Mouse (Mus musculus): Measurements from ENCODE around the gene Nadk. TPM values are rescaled to one million over a fixed set of nuclear protein-coding genes. Genes with fewer than 3 reads are reported as not detected.

The Nadk gene
- polyA plus RNA-seq, 1 experiment from 2014 or later, result 117 TPM

DNA sequence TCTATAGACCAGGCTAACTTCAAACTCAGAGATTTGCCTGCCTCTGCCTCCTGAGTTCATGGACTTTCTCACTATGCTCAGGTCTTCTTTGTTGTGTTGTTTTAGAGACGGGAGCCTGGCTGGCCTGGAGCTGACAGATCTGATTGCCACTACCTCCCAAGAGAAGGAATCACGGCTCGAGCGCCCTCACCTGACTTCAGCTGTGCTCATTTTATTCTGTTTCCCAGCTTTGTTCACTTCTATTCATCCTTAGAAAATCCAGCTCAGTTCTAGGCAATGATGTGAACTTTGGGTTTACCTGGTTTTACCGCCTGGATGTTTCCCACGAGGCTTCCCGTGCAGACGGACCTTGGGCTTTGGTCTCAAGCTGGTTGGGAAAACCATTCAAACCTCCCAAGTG, 13.3 kb downstream of the Nadk start:
- Histone ChIP-seq H3K9me3 (ENCODE audit: control insufficient read depth, low read length) (no peaks in the 10 kb centered on the region), H3K4me1 (replicated peaks; ENCODE audit: control insufficient read depth, insufficient read depth, low read length) (peaks cover 13% of the 10 kb centered on the region), H3K27ac (ENCODE audit: low read depth, low read length) (no peak overlapping the region), H3K36me3 (ENCODE audit: control insufficient read depth, insufficient read depth, low read length) (peaks cover 3% of the 10 kb centered on the region; the same call in 1 of the 2 replicates), H3K4me2 (no peak overlapping the region), H3K27me3 (replicated peaks; ENCODE audit: control insufficient read depth, insufficient read depth, low read length) (no peaks in the 10 kb centered on the region), H3K4me3 (ENCODE audit: low read depth, low read length) (no peak overlapping the region), H3K9ac (ENCODE audit: low read depth, low read length) (no peak overlapping the region)
- WGBS, result 89% methylated on average over 8 of the region's 8 CpGs
- no peak for ATAC-seq (replicated peaks; ENCODE audit: low FRiP score)
- no peak for DNase-seq (ENCODE audit: low spot score)

DNA sequence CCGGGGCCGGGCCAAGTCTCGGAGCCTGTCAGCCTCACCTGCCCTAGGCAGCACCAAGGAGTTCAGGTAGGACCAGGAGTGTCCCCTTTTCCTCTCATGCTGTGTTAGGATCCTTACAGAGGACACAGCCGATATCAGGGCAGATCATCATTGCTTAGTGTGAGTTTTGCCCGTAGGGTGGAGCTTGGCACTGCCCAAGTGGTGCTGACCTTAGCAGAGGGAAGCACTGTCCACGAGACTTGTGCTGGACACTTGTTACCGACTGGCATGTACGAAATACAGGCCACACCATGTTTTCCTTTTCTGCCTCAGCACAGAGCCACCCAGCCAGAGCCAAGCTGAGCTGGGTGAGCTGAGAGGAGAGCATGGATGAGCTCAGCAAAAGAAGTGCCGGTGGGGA, 15.0 kb downstream of the Nadk start:
- H3K9ac ChIP-seq (ENCODE audit: low read depth, low read length), result no peak overlapping the region
- ATAC-seq (replicated peaks; ENCODE audit: low FRiP score), result no peak
- no peaks in the 10 kb centered on the region for H3K27me3 ChIP-seq (replicated peaks; ENCODE audit: control insufficient read depth, insufficient read depth, low read length)
- no peak overlapping the region for H3K4me2 ChIP-seq
- H3K4me1 ChIP-seq (replicated peaks; ENCODE audit: control insufficient read depth, insufficient read depth, low read length), result peaks cover 7% of the 10 kb centered on the region
- H3K27ac ChIP-seq (ENCODE audit: low read depth, low read length), result no peak overlapping the region
- H3K9me3 ChIP-seq (ENCODE audit: control insufficient read depth, low read length), result no peaks in the 10 kb centered on the region
- DNase-seq (ENCODE audit: low spot score), result no peak
- WGBS, result 87% methylated on average over 9 of the region's 9 CpGs
- H3K36me3 ChIP-seq (ENCODE audit: control insufficient read depth, insufficient read depth, low read length), result peaks cover 5% of the 10 kb centered on the region; the same call in 1 of the 2 replicates
- H3K4me3 ChIP-seq (ENCODE audit: low read depth, low read length), result no peak overlapping the region

DNA sequence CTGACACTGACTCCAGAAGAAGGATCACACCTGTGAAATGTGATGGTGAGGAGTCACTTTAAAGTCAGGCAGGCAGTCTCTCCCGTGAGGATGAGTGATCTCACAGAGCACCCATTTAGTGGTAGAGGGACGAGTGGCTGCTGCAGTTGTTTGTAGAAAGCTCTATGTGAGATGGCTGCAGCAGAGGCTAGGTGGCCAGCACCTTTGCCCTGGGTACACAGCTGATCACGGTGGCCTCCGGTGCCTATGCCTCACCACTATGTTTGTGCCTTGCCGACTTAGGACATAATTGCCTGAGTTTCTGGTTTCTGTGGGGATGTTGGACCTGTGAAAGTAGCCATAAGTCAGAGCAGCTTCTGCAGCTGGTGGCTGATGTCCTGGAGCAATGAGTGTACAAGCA, 15.6 kb downstream of the Nadk start:
- DNase-seq (ENCODE audit: low spot score) (no peak), ATAC-seq (replicated peaks; ENCODE audit: low FRiP score) (no peak)
- no peaks in the 10 kb centered on the region for H3K9me3 ChIP-seq (ENCODE audit: control insufficient read depth, low read length)
- H3K36me3 ChIP-seq (ENCODE audit: control insufficient read depth, insufficient read depth, low read length), result peaks cover 5% of the 10 kb centered on the region; the same call in 1 of the 2 replicates
- 81% methylated on average over 5 of the region's 5 CpGs for WGBS
- H3K4me2 ChIP-seq, result no peak overlapping the region
- H3K9ac ChIP-seq (ENCODE audit: low read depth, low read length), result no peak overlapping the region
- H3K4me1 ChIP-seq (replicated peaks; ENCODE audit: control insufficient read depth, insufficient read depth, low read length), result peaks cover 7% of the 10 kb centered on the region
- no peaks in the 10 kb centered on the region for H3K27me3 ChIP-seq (replicated peaks; ENCODE audit: control insufficient read depth, insufficient read depth, low read length)
- no peak overlapping the region for H3K4me3 ChIP-seq (ENCODE audit: low read depth, low read length)
- H3K27ac ChIP-seq (ENCODE audit: low read depth, low read length), result no peak overlapping the region

- Histone ChIP-seq H3K4me2 (no peak overlapping the region), H3K27ac (ENCODE audit: low read depth, low read length) (no peak overlapping the region), H3K9me3 (ENCODE audit: control insufficient read depth, low read length) (no peaks in the 10 kb centered on the region), H3K4me1 (replicated peaks; ENCODE audit: control insufficient read depth, insufficient read depth, low read length) (peaks cover 6% of the 10 kb centered on the region), H3K36me3 (ENCODE audit: control insufficient read depth, insufficient read depth, low read length) (peaks cover 5% of the 10 kb centered on the region; the same call in 1 of the 2 replicates), H3K9ac (ENCODE audit: low read depth, low read length) (no peak overlapping the region), H3K4me3 (ENCODE audit: low read depth, low read length) (no peak overlapping the region), H3K27me3 (replicated peaks; ENCODE audit: control insufficient read depth, insufficient read depth, low read length) (no peaks in the 10 kb centered on the region)
- no peak for DNase-seq (ENCODE audit: low spot score)
- 86% methylated on average over 7 of the region's 7 CpGs for WGBS
- ATAC-seq (replicated peaks; ENCODE audit: low FRiP score), result no peak
Observed at GRCm38 (mm10) chr4:155578336-155579125, 16.4 kb downstream of the Nadk start.

- ATAC-seq (replicated peaks; ENCODE audit: low FRiP score) (no peak), DNase-seq (ENCODE audit: low spot score) (no peak)
- Histone ChIP-seq H3K4me3 (ENCODE audit: low read depth, low read length) (no peak overlapping the region), H3K36me3 (ENCODE audit: control insufficient read depth, insufficient read depth, low read length) (peaks cover 13% of the 10 kb centered on the region; the same call in 1 of the 2 replicates), H3K4me1 (replicated peaks; ENCODE audit: control insufficient read depth, insufficient read depth, low read length) (no peaks in the 10 kb centered on the region), H3K27me3 (replicated peaks; ENCODE audit: control insufficient read depth, insufficient read depth, low read length) (no peaks in the 10 kb centered on the region), H3K4me2 (no peak overlapping the region), H3K27ac (ENCODE audit: low read depth, low read length) (no peak overlapping the region), H3K9me3 (ENCODE audit: control insufficient read depth, low read length) (no peaks in the 10 kb centered on the region), H3K9ac (ENCODE audit: low read depth, low read length) (no peak overlapping the region)
- WGBS, result 65% methylated on average over 1 of the region's 1 CpGs
Observed at GRCm38 (mm10) chr4:155580420-155580819, 18.2 kb downstream of the Nadk start.

- peaks cover 16% of the 10 kb centered on the region for H3K36me3 ChIP-seq (ENCODE audit: control insufficient read depth, insufficient read depth, low read length)
Observed at GRCm38 (mm10) chr4:155582279-155582905, 20.2 kb downstream of the Nadk start.

GRCm38 (mm10) chr4:155589356-155589755, 27.2 kb downstream of the Nadk start:
- no peak overlapping the region for H3K9ac ChIP-seq (ENCODE audit: low read depth, low read length)
- ATAC-seq (replicated peaks; ENCODE audit: low FRiP score) (no peak), DNase-seq (ENCODE audit: low spot score) (no peak)
- H3K27ac ChIP-seq (ENCODE audit: low read depth, low read length), result no peak overlapping the region
- H3K27me3 ChIP-seq (replicated peaks; ENCODE audit: control insufficient read depth, insufficient read depth, low read length), result no peaks in the 10 kb centered on the region
- H3K4me3 ChIP-seq (ENCODE audit: low read depth, low read length), result no peak overlapping the region
- H3K36me3 ChIP-seq (ENCODE audit: control insufficient read depth, insufficient read depth, low read length), result peaks cover 32% of the 10 kb centered on the region
- WGBS, result 88% methylated on average over 5 of the region's 5 CpGs
- H3K4me1 ChIP-seq (replicated peaks; ENCODE audit: control insufficient read depth, insufficient read depth, low read length), result no peaks in the 10 kb centered on the region
- no peaks in the 10 kb centered on the region for H3K9me3 ChIP-seq (ENCODE audit: control insufficient read depth, low read length)
- H3K4me2 ChIP-seq, result no peak overlapping the region

More at GRCm38 (mm10) chr4:155582279-155582905, 20.2 kb downstream of the Nadk start:
- no peak overlapping the region for H3K9ac ChIP-seq (ENCODE audit: low read depth, low read length)
- H3K27ac ChIP-seq (ENCODE audit: low read depth, low read length), result no peak overlapping the region
- no peak overlapping the region for H3K4me2 ChIP-seq
- 88% methylated on average over 6 of the region's 6 CpGs for WGBS
- no peaks in the 10 kb centered on the region for H3K27me3 ChIP-seq (replicated peaks; ENCODE audit: control insufficient read depth, insufficient read depth, low read length)
- ATAC-seq (replicated peaks; ENCODE audit: low FRiP score), result 0 out of 2 replicates have a peak, but pooled peaks have one; percentile 27
- no peaks in the 10 kb centered on the region for H3K4me1 ChIP-seq (replicated peaks; ENCODE audit: control insufficient read depth, insufficient read depth, low read length)
- DNase-seq (ENCODE audit: low spot score), result no peak
- no peak overlapping the region for H3K4me3 ChIP-seq (ENCODE audit: low read depth, low read length)
- no peaks in the 10 kb centered on the region for H3K9me3 ChIP-seq (ENCODE audit: control insufficient read depth, low read length)

GRCm38 (mm10) chr4:155591012-155591719, 29.0 kb downstream of the Nadk start:
- no peak overlapping the region for H3K4me3 ChIP-seq (ENCODE audit: low read depth, low read length)
- H3K9me3 ChIP-seq (ENCODE audit: control insufficient read depth, low read length), result no peaks in the 10 kb centered on the region
- H3K4me1 ChIP-seq (replicated peaks; ENCODE audit: control insufficient read depth, insufficient read depth, low read length), result peaks cover 2% of the 10 kb centered on the region; the same call in 1 of the 2 replicates
- H3K36me3 ChIP-seq (ENCODE audit: control insufficient read depth, insufficient read depth, low read length), result peaks cover 25% of the 10 kb centered on the region
- ATAC-seq (replicated peaks; ENCODE audit: low FRiP score), result no peak
- WGBS, result 71% methylated on average over 7 of the region's 7 CpGs
- H3K4me2 ChIP-seq, result no peak overlapping the region
- H3K27me3 ChIP-seq (replicated peaks; ENCODE audit: control insufficient read depth, insufficient read depth, low read length), result no peaks in the 10 kb centered on the region
- DNase-seq (ENCODE audit: low spot score), result no peak
- no peak overlapping the region for H3K9ac ChIP-seq (ENCODE audit: low read depth, low read length)
- H3K27ac ChIP-seq (ENCODE audit: low read depth, low read length), result no peak overlapping the region
